Mouse (Mus musculus): ENCODE results near the gene Tcf12.

GRCm38 (mm10) chr9:72158392-72158791, 46.7 kb upstream of the Tcf12 start:
- TF ChIP-seq POLR2A (IDR thresholded peaks at IDR 0.05; ENCODE audit: low read depth, low read length) (no peak), CTCF (IDR thresholded peaks at IDR 0.05; ENCODE audit: extremely low read depth, insufficient read depth, insufficient read length, insufficient replicate concordance) (no peak)

All from spleen, adult 2 months (tissue).